Mouse (Mus musculus) T-helper 17 cell (primary cell): Measurements from ENCODE around the gene Rpp25l.

Experiments
- in situ Hi-C, 2 experiments: fragments of 300-600 bp; cut with MboI, MseI; formaldehyde crosslinking; loops; 1 replicate in 1 of 2; 2 replicates in 1 of 2; pipeline ENCODE4 v1.15.1; 2025; ENCODE audit warnings: high pct_unique_total_duplicates in 2 of 2

The Rpp25l gene

GRCm38 (mm10) chr4:41677006-41677629 is 36.2 kb downstream of the Rpp25l start:
- in situ Hi-C loops: loop anchor here (10.0 kb wide), 2 partner anchors 498 to 998 kb away; no protein-coding TSS in a partner anchor

- in situ Hi-C loops: loop anchor here (10.0 kb wide), 2 partner anchors 498 to 998 kb away; no protein-coding TSS in a partner anchor
These were observed 36.9 kb downstream of the Rpp25l start for GRCm38 (mm10) chr4:41676248-41677005.

- in situ Hi-C loops: loop anchor here (10.0 kb wide), 2 partner anchors 502 to 1002 kb away; no protein-coding TSS in a partner anchor
These were observed 40.1 kb downstream of the Rpp25l start for GRCm38 (mm10) chr4:41673186-41673585.

GRCm38 (mm10) chr4:41672522-41672963 is 40.8 kb downstream of the Rpp25l start:
- in situ Hi-C loops: loop anchor here (10.0 kb wide), 2 partner anchors 502 to 1002 kb away; no protein-coding TSS in a partner anchor

- in situ Hi-C loops: loop anchor here (10.0 kb wide), 2 partner anchors 503 to 1003 kb away; no protein-coding TSS in a partner anchor
These were observed 41.3 kb downstream of the Rpp25l start for GRCm38 (mm10) chr4:41671963-41672480.

GRCm38 (mm10) chr4:41671500-41671899 is 41.8 kb downstream of the Rpp25l start:
- in situ Hi-C loops: loop anchor here (10.0 kb wide), 2 partner anchors 503 to 1003 kb away; no protein-coding TSS in a partner anchor

- in situ Hi-C loops: loop anchor here (10.0 kb wide), 2 partner anchors 504 to 1004 kb away; no protein-coding TSS in a partner anchor
These were observed 42.5 kb downstream of the Rpp25l start for GRCm38 (mm10) chr4:41670836-41671235.

GRCm38 (mm10) chr4:41666646-41667045 is 46.7 kb downstream of the Rpp25l start:
- in situ Hi-C loops: no loop called here

GRCm38 (mm10) chr4:41665009-41665675 is 48.2 kb downstream of the Rpp25l start:
- in situ Hi-C loops: no loop called here

GRCm38 (mm10) chr4:41664533-41664932 is 48.8 kb downstream of the Rpp25l start:
- in situ Hi-C loops: no loop called here

- in situ Hi-C loops: no loop called here
These were observed 49.7 kb downstream of the Rpp25l start for GRCm38 (mm10) chr4:41663614-41664013.

- in situ Hi-C loops: no loop called here
These were observed 50.6 kb downstream of the Rpp25l start for GRCm38 (mm10) chr4:41662723-41663122.
